In genomic region chr17:7676776-7677175, GRCm38 (mm10) we compare ENCODE assay signal across 16 mouse cellular contexts.
"Had no signal": no experiment of that assay in that cellular context is flagged by ENCODE, and none has a peak within 500 bp of the region (broad histone marks: within the 10 kb centered on the region; RNA-seq: fewer than 3 reads in every experiment).

No protein-coding gene starts in this region.

- H3K9me3 ChIP-seq: neural tube, embryonic 13.5 days; neural tube, embryonic 15.5 days; stomach, embryonic 15.5 days had no signal

- H3K36me3 ChIP-seq: neural tube, embryonic 13.5 days; neural tube, embryonic 15.5 days; stomach, embryonic 15.5 days had no signal

- DNase-seq: retina, postnatal 1 day; right cerebral cortex, adult 18-20 months; right cerebral cortex, postnatal 14 days; right cerebral cortex, postnatal 25 days; right cerebral cortex, postnatal 4 days; spleen, adult 18-20 months; thymus, adult 18-20 months; thymus, adult 2 months; thymus, postnatal 14 days; thymus, postnatal 25 days; thymus, postnatal 36 days; thymus, postnatal 4 days had no signal

- H3K4me3 ChIP-seq: neural tube, embryonic 13.5 days; neural tube, embryonic 15.5 days; stomach, embryonic 15.5 days had no signal

- H3K27me3 ChIP-seq: neural tube, embryonic 13.5 days; neural tube, embryonic 15.5 days; stomach, embryonic 15.5 days had no signal

- H3K4me1 ChIP-seq: neural tube, embryonic 13.5 days; neural tube, embryonic 15.5 days; stomach, embryonic 15.5 days had no signal

- H3K27ac ChIP-seq: neural tube, embryonic 13.5 days; neural tube, embryonic 15.5 days; stomach, embryonic 15.5 days; stomach, postnatal 0 days had no signal
